Mouse (Mus musculus) frontal cortex, postnatal 14 days (tissue): ENCODE results near the gene Ptx3.
"Not testable (repeated sequence)": the region's sequence is repeated elsewhere in the genome, so short reads cannot be mapped to it uniquely, and the experiment has no call there.

Experiments
- DNase-seq, 2 experiments: peaks; one replicate each; pipeline ENCODE4 v3.0.0; 2022; ENCODE audit warnings: low spot score in 2 of 2

Ptx3 gene

GRCm38 (mm10) chr3:66219655-66220191, at the start of gene Ptx3:
Ptx3 (plus strand) TSS chr3:66219910.
- DNase-seq, result no peak

DNA sequence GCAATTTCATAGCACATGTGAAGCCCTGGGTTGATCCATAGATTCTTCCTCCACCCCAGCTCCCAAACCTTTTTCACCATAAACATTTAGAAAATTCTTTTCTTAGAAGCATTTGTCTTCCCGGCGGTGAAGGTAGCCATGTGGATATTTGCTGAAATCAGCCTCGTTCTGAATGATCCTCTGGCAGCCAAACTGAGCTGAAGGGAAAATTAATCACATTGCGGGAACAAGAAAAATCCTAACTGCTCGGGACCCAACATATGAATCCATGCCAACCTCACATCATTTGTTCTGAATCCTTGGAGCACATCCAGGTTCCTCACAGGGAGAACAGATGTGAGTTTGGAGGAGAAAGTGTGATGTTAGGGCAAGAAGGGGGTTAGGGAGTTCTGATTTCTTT, 46.8 kb upstream of the Ptx3 start:
- no peak for DNase-seq

DNA sequence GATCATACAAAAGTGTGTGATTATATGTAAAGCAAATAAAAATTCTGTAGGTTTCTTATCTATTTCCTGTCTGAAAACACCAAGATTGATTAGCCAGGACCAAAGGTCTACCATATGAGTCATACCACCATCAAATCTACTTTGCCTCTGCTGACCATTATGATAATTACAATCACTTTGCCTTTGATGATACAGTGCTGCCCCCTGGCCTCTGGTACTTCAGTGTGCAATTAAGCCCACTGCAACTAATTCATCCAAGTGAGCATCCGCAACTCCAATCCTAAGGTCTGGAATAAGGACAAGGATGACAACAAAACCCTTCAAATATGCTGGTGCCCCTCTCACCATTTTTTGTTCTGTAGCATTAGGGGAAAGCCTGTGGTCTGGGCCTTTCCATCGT, 40.1 kb upstream of the Ptx3 start:
- DNase-seq, result no peak

DNA sequence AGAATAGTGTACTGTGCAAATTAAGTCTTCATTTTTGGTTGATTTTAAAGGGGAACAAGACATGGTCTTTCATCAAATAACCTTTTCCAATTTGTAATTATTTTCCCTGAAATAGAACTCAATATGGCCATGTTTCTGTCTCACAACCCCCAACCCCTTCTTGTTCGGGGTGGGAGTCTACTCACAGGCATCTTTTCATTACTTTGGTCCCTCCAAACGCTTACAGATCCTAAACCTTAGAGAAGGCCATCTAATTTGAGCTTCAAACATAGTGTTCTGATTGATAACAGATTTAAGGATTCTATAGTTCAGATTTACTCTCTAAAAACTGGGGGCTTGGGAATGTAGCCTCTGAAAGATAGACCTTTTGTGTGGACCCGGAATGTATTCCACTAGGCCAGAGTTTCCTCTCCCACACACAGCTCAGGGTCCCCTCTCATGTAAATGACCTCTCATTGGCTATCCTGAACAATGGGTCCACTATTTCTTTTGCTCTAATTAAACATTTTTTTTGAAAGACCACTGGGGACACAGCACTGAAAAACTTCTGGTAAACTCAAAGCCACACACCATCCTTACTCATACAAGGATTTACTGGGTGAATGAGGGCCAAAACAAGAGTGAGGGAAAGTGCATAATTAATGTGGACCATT, 25.7 kb upstream of the Ptx3 start:
- DNase-seq, result no peak

- no peak for DNase-seq
These were observed 10.7 kb upstream of the Ptx3 start for GRCm38 (mm10) chr3:66208836-66209573.

GRCm38 (mm10) chr3:66213524-66213923, 6.2 kb upstream of the Ptx3 start:
- no peak for DNase-seq

GRCm38 (mm10) chr3:66215759-66216158, 4.0 kb upstream of the Ptx3 start:
- no peak for DNase-seq

DNA sequence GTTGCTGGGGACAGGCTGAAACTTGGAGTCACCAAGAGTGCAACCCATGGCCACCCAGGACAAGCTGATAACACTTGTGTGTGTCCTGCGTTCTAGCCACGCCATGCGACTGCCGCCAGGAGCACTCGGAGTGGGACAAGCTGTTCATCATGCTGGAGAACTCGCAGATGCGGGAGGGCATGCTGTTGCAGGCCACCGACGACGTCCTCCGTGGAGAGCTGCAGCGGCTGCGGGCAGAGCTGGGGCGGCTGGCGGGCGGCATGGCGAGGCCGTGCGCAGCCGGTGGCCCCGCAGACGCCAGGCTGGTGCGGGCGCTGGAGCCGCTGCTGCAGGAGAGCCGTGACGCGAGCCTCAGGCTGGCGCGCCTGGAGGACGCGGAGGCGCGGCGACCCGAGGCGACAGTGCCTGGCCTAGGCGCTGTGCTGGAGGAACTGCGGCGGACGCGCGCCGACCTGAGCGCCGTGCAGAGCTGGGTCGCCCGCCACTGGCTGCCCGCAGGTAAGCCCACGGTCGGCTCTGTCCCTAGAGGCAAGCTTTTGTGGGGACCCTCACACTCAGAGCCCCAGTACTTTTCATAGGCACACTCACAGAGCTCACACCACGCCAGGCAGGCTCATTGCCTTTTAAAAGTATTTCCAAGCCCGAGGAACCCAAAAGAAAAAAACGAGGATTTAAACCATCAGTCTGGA, 988 bp downstream of the Ptx3 start:
- DNase-seq, result peak in 1 of 2 experiments; percentile 16

GRCm38 (mm10) chr3:66221243-66221611, 1.5 kb downstream of the Ptx3 start:
- no peak for DNase-seq

GRCm38 (mm10) chr3:66224931-66225537, 5.3 kb downstream of the Ptx3 start:
- no peak for DNase-seq

DNA sequence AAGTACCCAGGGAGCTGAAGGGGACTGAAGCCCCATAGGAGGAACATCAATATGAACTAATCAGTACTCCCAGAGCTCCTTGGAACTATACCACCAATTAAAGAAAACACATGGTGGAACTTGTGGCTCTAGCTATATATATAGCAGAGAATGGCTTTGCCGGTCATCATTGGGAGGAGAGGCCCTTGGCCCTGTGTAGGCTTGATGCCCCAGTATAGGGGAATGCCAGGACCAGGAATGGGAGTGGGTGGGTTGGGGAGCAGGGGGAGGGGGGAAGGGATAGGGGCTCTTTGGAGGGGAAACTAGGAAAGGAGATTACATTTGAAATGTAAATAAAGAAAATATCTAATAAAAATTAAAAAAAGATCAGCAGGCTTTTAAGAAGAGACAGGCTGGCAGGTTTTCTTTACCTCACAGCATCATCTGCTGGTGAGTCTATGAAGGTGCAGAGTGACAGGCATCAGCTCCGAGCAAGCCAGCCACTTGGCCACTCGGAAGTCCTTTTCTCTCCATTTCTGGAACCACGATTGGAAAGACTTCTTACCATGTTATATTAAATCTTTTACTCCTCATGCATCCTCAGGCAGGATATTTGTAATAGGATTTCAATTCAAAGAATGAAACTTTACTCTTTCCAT, 16.6 kb downstream of the Ptx3 start:
- not testable (repeated sequence) for DNase-seq

DNA sequence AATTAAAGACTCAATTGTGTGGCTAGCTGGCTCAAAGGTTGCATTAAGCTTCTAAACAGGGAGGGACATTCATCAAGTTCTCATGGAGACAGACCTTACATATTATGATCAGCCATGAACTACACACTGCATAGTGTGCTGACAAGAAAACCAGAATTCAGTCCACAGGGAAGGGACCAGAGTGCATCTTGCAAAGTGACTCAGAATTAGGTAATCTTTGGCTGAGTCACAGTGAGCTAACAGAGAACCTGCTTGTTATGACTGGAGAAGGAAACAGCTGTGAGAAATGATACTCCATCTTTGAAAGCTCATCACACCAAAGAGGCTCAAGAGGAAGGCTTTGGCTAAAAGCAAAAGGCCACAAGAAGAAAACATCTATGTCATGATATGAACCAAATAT, 20.8 kb downstream of the Ptx3 start:
- DNase-seq, result no peak

DNA sequence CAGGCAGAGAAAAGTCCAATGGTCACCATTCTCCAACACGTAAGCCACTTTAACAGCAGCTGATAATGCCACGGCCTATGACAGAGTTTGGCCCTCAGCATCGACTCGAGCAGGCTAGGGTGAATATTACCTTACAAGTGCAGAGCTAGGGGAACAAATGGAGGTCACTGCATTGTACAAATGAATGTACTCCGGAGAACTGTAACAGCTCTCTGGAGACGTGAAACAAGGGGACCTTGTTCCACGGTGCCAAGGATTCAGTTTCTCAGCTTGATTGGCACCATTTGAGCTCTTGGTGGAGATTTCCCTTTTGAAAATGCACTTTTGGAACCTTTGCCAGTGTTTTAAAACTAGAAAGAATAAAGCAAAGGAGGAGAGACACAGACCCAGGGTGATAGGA, 32.1 kb downstream of the Ptx3 start:
- DNase-seq, result no peak

DNA sequence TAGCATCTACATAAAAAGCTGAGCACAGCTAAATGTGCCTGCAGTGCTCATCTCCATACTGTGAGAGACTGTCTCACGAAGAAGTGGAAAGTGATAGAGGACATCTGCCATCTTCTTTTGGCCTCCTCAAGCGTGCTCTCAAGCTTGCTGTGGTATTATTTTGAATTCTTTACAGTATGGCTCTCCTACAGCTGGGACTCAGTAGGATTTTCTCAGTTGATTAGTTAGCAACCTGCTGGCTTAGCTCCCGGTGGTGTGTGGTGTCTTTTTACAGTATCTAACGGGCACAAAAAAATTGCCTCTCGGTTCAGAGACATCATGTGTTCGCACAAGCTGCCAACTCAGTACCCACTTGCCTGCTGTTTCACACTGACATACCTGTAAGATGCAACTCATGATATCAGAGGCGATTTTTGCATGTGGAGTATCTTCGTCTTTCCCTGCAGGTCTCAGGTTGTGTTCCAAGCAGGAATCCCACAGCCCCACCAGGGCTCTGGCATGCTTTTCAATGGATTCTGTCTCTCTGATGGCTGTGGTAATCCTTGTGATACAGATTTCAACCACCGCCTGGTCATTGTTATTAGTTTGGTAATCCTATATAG, 34.9 kb downstream of the Ptx3 start:
- DNase-seq, result no peak

- no peak for DNase-seq
These were observed 42.6 kb downstream of the Ptx3 start for GRCm38 (mm10) chr3:66262319-66262718.

GRCm38 (mm10) chr3:66263270-66263669, 43.6 kb downstream of the Ptx3 start:
- no peak for DNase-seq
